Mouse (Mus musculus) liver, embryonic 13.5 days (tissue): ENCODE measurements at regions not wholly inside any gene's neighbourhood (a gene's known extent, or its start where the extent isn't known, plus 50 kb on each side); places are given as distances from the start of the nearest gene placed in this dataset.

Experiments used
- ATAC-seq: fragments of 200-750 bp; cut with Nextera tagmentation; 2 replicates; pipeline ENCODE4 v1.8.0; 2017; ENCODE audit warnings: low read depth, mild to moderate bottlenecking, moderate number of reproducible peaks, moderate library complexity
- DNase-seq: peaks from one replicate; pipeline ENCODE4 v3.0.0; 2022
- H3K27ac ChIP-seq: fragments of 300-500 bp; sonication (generic); 2 replicates; pipeline ENCODE4 v1.5.1; 2015; ENCODE audit warnings: moderate library complexity, mild to moderate bottlenecking, inconsistent platforms
- H3K27me3 ChIP-seq: fragments of 300-500 bp; sonication (generic); 2 replicates; pipeline ENCODE4 v1.6.1; 2015; ENCODE audit warnings: mild to moderate bottlenecking, inconsistent platforms
- H3K36me3 ChIP-seq: fragments of 300-500 bp; sonication (generic); 2 replicates; pipeline ENCODE4 v1.6.1; 2015; ENCODE audit warnings: mild to moderate bottlenecking, inconsistent platforms
- H3K4me1 ChIP-seq: fragments of 300-500 bp; sonication (generic); replicated peaks from 2 replicates; pipeline ENCODE4 v1.6.1; 2015; ENCODE audit warnings: inconsistent platforms
- H3K4me2 ChIP-seq: fragments of 300-500 bp; sonication (generic); 2 replicates; pipeline ENCODE4 v1.6.1; 2015; ENCODE audit warnings: inconsistent platforms, mild to moderate bottlenecking, moderate library complexity
- H3K4me3 ChIP-seq: fragments of 300-500 bp; sonication (generic); replicated peaks from 2 replicates; pipeline ENCODE4 v1.5.1; 2015; ENCODE audit warnings: mild to moderate bottlenecking, inconsistent platforms
- H3K9ac ChIP-seq: fragments of 300-500 bp; sonication (generic); 2 replicates; pipeline ENCODE4 v1.6.1; 2015; ENCODE audit warnings: mild to moderate bottlenecking, inconsistent platforms
- H3K9me3 ChIP-seq: fragments of 300-500 bp; sonication (generic); replicated peaks from 2 replicates; pipeline ENCODE4 v1.6.1; 2016; ENCODE audit warnings: inconsistent platforms
- WGBS: fragments of 180-500 bp; shearing (Covaris S2); methylation state at CpG from one replicate; pipeline ENCODE4 v1.1.7; 2015; ENCODE audit not compliant: insufficient replicate concordance; 5-methylcytosine and 5-hydroxymethylcytosine counted together

GRCm38 (mm10) chr16:24089840-24090762, 101.4 kb upstream of the Bcl6 start:
- no peak overlapping the region for H3K27ac ChIP-seq
- no peaks in the 10 kb centered on the region for H3K9me3 ChIP-seq
- H3K4me2 ChIP-seq = no peak overlapping the region
- DNase-seq = no peak
- H3K4me1 ChIP-seq = peaks cover 3% of the 10 kb centered on the region; the same call in 1 of the 2 replicates
- no peaks in the 10 kb centered on the region for H3K36me3 ChIP-seq
- peak; percentile 51; the same call in 1 of the 2 replicates for ATAC-seq
- no peak overlapping the region for H3K9ac ChIP-seq
- H3K4me3 ChIP-seq = no peak overlapping the region
- H3K27me3 ChIP-seq = no peaks in the 10 kb centered on the region
- 69% methylated on average over 11 of the region's 11 CpGs for WGBS

- no peak overlapping the region for H3K4me3 ChIP-seq
- H3K4me1 ChIP-seq = no peaks in the 10 kb centered on the region
- no peak overlapping the region for H3K9ac ChIP-seq
- DNase-seq (no peak), ATAC-seq (no peak)
- H3K36me3 ChIP-seq = no peaks in the 10 kb centered on the region
- H3K4me2 ChIP-seq = no peak overlapping the region
- no peaks in the 10 kb centered on the region for H3K27me3 ChIP-seq
- WGBS = 51% methylated on average over 8 of the region's 8 CpGs
- H3K9me3 ChIP-seq = no peaks in the 10 kb centered on the region
- no peak overlapping the region for H3K27ac ChIP-seq
These were observed 95.3 kb upstream of the Bcl6 start for GRCm38 (mm10) chr16:24083966-24084365.

DNA sequence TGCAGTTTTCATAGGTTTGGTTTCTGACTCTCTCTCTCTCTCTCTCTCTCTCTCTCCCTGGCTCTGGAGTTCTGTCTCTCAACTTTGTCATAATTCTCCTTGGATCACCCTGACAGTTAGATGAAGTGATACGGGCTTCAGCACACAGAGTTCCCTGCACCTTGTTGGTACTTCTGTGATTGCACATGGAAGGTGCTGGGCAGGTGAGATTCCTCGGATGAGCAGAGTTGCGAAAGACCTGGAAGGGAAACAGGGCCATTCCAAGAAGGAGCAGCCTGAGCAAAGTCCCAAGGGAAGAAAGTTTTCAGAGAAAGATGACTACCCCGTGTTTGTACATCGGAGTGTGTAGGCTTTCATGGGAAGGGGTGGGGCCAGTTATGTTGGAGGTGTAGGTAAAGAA, 91.8 kb upstream of the Bcl6 start:
- WGBS = 76% methylated on average over 5 of the region's 5 CpGs

GRCm38 (mm10) chr16:24078622-24079021, 90.0 kb upstream of the Bcl6 start:
- Histone ChIP-seq H3K4me1 (no peaks in the 10 kb centered on the region), H3K4me2 (no peak overlapping the region), H3K4me3 (no peak overlapping the region), H3K36me3 (no peaks in the 10 kb centered on the region), H3K27ac (no peak overlapping the region), H3K27me3 (no peaks in the 10 kb centered on the region), H3K9ac (no peak overlapping the region), H3K9me3 (no peaks in the 10 kb centered on the region)
- WGBS = 52% methylated on average over 1 of the region's 1 CpGs
- ATAC-seq (no peak), DNase-seq (no peak)

More for the DNA sequence above, 91.8 kb upstream of the Bcl6 start:
- Histone ChIP-seq H3K36me3 (no peaks in the 10 kb centered on the region), H3K27me3 (no peaks in the 10 kb centered on the region), H3K9me3 (no peaks in the 10 kb centered on the region), H3K4me3 (no peak overlapping the region), H3K27ac (no peak overlapping the region), H3K4me1 (no peaks in the 10 kb centered on the region), H3K4me2 (no peak overlapping the region), H3K9ac (no peak overlapping the region)
- DNase-seq (no peak), ATAC-seq (no peak)

DNA sequence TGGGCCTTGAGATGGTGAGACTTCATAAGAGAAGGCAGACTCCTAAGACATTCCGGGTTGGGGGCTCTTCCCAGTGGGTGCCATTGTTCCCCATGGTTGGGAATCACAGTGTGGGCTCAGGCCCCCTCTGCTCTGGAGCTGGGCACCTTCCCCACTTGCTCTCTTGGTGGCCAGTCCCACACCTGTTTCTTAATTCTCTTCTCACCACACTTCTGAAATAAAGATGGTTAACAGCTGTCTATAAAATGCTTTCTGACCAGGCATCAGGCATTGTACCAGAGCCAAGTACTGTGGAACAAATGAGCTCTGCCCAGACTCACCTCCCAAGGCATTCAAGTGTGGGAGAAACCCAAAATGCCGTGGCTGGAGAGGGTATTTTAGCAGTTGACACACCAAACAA, 88.8 kb upstream of the Bcl6 start:
- no peak for DNase-seq
- no peak overlapping the region for H3K4me3 ChIP-seq
- no peak for ATAC-seq
- no peak overlapping the region for H3K4me2 ChIP-seq
- 50% methylated on average over 2 of the region's 2 CpGs for WGBS
- no peak overlapping the region for H3K27ac ChIP-seq
- no peaks in the 10 kb centered on the region for H3K27me3 ChIP-seq
- H3K36me3 ChIP-seq = no peaks in the 10 kb centered on the region
- no peaks in the 10 kb centered on the region for H3K9me3 ChIP-seq
- no peak overlapping the region for H3K9ac ChIP-seq
- H3K4me1 ChIP-seq = no peaks in the 10 kb centered on the region

DNA sequence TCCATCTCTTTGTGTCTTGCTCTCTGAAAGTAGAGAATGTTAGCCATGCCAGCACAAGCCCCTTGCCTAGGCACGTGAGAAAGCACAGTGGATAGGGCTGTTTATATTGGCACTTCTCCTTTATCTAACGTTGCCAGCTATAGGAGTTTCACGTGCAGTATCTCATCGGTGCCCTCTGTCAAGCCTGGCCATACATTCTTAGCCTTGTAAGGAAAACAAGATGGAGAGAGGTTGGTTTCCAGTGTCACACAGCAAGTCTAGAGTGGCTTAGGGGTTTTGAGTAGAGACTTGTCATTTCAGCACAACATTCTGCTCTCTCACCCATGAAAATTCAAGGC, 88.1 kb upstream of the Bcl6 start:
- Histone ChIP-seq H3K27ac (no peak overlapping the region), H3K4me3 (no peak overlapping the region), H3K4me2 (no peak overlapping the region), H3K9me3 (no peaks in the 10 kb centered on the region), H3K9ac (no peak overlapping the region), H3K4me1 (no peaks in the 10 kb centered on the region), H3K27me3 (no peaks in the 10 kb centered on the region), H3K36me3 (no peaks in the 10 kb centered on the region)
- no peak for DNase-seq
- 56% methylated on average over 4 of the region's 4 CpGs for WGBS
- ATAC-seq = no peak

DNA sequence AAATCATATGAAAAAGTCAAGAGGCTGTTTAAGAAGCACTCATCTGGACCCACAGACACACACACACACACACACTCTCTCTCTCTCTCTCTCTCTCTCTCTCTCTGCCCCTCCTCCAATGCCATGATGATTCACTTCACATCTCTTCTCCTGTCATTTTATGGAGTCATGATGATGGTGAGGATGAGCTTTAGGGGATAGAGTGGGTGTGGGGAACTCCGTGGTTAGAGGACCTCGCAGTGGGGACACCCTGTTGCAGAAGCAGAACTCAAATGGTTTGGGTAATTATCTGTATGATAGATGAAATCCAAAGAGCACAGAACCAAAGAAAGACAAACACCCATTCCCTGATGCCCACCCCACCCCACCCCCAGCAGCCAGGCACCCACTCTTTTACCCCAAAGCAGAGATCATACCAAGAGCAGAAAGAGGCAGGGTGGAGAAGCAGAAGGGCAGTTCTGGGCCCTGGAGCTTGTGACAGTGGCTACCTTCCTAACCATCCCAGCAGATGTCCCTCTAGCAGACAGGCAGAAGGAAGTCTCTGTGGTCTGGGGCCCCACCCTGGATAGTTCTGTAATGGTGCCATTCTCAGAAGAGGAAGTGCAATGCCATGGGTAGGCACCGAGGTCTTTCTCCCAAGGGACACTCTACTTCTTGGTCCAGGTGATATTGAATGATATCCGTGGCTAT, 87.6 kb upstream of the Bcl6 start:
- whole genome bisulfite sequencing = 29% methylated on average over 4 of the region's 4 CpGs
- H3K4me2 ChIP-seq = no peak overlapping the region
- no peaks in the 10 kb centered on the region for H3K27me3 ChIP-seq
- no peak overlapping the region for H3K9ac ChIP-seq
- no peak overlapping the region for H3K27ac ChIP-seq
- no peak for ATAC-seq
- no peaks in the 10 kb centered on the region for H3K9me3 ChIP-seq
- H3K4me1 ChIP-seq = no peaks in the 10 kb centered on the region
- no peak overlapping the region for H3K4me3 ChIP-seq
- H3K36me3 ChIP-seq = no peaks in the 10 kb centered on the region
- DNase-seq = no peak

GRCm38 (mm10) chr16:24073613-24074244, 85.1 kb upstream of the Bcl6 start:
- no peaks in the 10 kb centered on the region for H3K36me3 ChIP-seq
- no peaks in the 10 kb centered on the region for H3K27me3 ChIP-seq
- H3K4me2 ChIP-seq = no peak overlapping the region
- no peaks in the 10 kb centered on the region for H3K9me3 ChIP-seq
- WGBS = 71% methylated on average over 8 of the region's 8 CpGs
- peaks cover under 1% of the 10 kb centered on the region for H3K4me1 ChIP-seq
- no peak overlapping the region for H3K9ac ChIP-seq
- H3K27ac ChIP-seq = no peak overlapping the region
- DNase-seq (no peak), ATAC-seq (no peak)
- H3K4me3 ChIP-seq = no peak overlapping the region

DNA sequence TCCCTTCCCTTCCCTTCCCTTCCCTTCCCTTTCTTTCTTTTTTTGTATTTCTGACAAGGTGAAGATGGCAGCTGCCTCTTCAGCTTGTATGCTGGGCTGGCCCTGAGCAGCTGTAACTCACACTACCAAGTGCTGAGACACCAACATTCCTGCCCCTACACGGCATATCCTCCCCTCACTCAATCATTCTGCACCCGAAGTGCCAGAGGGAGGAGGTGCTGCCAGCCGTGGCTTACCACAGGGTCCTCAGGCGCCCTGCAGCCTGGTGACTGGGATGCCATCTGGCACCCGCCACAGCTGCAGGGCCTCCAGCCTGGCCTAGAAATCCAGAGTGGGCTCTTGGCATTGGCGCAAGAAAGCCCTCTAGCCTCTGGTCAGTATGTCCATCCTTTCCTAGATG, 84.4 kb upstream of the Bcl6 start:
- no peak overlapping the region for H3K4me2 ChIP-seq
- no peaks in the 10 kb centered on the region for H3K27me3 ChIP-seq
- DNase-seq = no peak
- no peak overlapping the region for H3K4me3 ChIP-seq
- 56% methylated on average over 6 of the region's 6 CpGs for WGBS
- no peaks in the 10 kb centered on the region for H3K9me3 ChIP-seq
- H3K9ac ChIP-seq = no peak overlapping the region
- H3K36me3 ChIP-seq = no peaks in the 10 kb centered on the region
- peaks cover 7% of the 10 kb centered on the region for H3K4me1 ChIP-seq
- ATAC-seq = no peak
- H3K27ac ChIP-seq = no peak overlapping the region

DNA sequence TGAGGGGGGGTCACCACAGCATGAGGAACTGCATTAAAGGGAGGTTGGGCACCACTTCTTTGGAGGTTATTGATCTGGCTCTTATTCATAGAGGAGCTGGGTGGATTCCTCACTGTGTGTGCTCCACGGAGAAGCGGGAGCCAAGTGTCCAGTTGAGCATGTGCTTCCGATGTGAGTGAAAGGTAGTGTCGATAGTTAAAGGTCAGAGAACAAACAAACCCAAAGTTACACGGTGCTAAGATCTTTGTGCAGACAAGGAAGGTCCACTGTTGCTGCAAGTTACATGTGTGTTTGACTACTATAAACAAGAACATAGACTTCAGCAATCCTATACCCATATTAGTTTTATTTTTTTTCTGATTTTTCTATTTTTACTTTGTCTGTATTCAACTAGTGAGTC, 80.8 kb upstream of the Bcl6 start:
- Histone ChIP-seq H3K9me3 (no peaks in the 10 kb centered on the region), H3K4me2 (no peak overlapping the region), H3K4me3 (no peak overlapping the region), H3K27me3 (no peaks in the 10 kb centered on the region), H3K36me3 (no peaks in the 10 kb centered on the region), H3K4me1 (peaks cover 14% of the 10 kb centered on the region), H3K27ac (no peak overlapping the region), H3K9ac (no peak overlapping the region)
- no peak for ATAC-seq
- no peak for DNase-seq
- 66% methylated on average over 5 of the region's 5 CpGs for WGBS

DNA sequence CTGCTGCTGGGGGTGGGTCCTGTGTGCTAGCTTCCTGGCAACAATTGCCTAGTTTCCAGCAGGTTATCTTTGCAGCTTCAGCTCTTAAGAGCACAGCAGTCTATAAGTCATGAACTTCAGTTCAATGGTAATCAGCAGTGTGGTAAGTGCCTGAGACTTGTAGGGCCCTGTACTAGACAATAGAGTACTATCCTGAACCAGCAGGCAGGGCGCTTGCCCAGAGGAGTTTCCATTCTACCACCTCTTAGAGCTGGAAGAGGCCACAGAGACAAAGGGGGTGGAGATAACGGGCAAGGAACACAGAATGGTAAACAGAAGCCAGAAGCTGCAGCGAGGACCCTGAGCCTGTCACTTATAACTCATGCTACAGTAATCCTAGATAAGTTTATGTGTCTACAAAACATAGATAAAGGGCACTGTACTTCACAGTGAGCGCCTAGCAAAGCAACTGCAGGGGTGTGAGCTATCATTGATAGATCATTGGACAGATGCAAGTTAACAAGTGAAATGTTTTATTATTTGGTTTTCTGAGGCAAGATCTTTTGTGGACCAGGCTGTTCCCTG, 79.7 kb upstream of the Bcl6 start:
- Histone ChIP-seq H3K4me2 (no peak overlapping the region), H3K9ac (no peak overlapping the region), H3K36me3 (no peaks in the 10 kb centered on the region), H3K9me3 (no peaks in the 10 kb centered on the region), H3K4me1 (peaks cover 14% of the 10 kb centered on the region), H3K27me3 (no peaks in the 10 kb centered on the region), H3K27ac (no peak overlapping the region; the same call in 1 of the 2 replicates), H3K4me3 (no peak overlapping the region)
- no peak for DNase-seq
- ATAC-seq = peak; percentile 87
- WGBS = 17% methylated on average over 4 of the region's 4 CpGs
